Mouse (Mus musculus) limb, embryonic 12.5 days (tissue): ENCODE results near the gene Trim28. TPM values are rescaled to one million over a fixed set of nuclear protein-coding genes. Genes with fewer than 3 reads are reported as not detected.

Source experiments
- ATAC-seq: fragments of 200-750 bp; cut with Nextera tagmentation; 2 replicates; pipeline ENCODE4 v1.8.0; 2017; ENCODE audit warnings: low read depth, moderate TSS enrichment; ENCODE audit not compliant: insufficient number of reproducible peaks, insufficient read depth, low FRiP score, low TSS enrichment
- H3K27ac ChIP-seq: fragments of 300-500 bp; sonication (generic); 2 replicates; pipeline ENCODE4 v1.5.1; 2016; ENCODE audit warnings: mild to moderate bottlenecking, moderate library complexity
- H3K27me3 ChIP-seq: fragments of 300-500 bp; sonication (generic); 2 replicates; pipeline ENCODE4 v1.6.1; 2016; ENCODE audit warnings: mild to moderate bottlenecking, moderate library complexity
- H3K36me3 ChIP-seq: fragments of 300-500 bp; sonication (generic); 2 replicates; pipeline ENCODE4 v1.6.1; 2016; ENCODE audit warnings: mild to moderate bottlenecking, moderate library complexity
- H3K4me1 ChIP-seq: fragments of 300-500 bp; sonication (generic); replicated peaks from 2 replicates; pipeline ENCODE4 v1.6.1; 2016
- H3K4me2 ChIP-seq: fragments of 300-500 bp; sonication (generic); 2 replicates; pipeline ENCODE4 v1.6.1; 2016; ENCODE audit warnings: mild to moderate bottlenecking, moderate library complexity
- H3K4me3 ChIP-seq: fragments of 300-500 bp; sonication (generic); replicated peaks from 2 replicates; pipeline ENCODE4 v1.5.1; 2016; ENCODE audit warnings: mild to moderate bottlenecking
- H3K9ac ChIP-seq: fragments of 300-500 bp; sonication (generic); replicated peaks from 2 replicates; pipeline ENCODE4 v1.6.1; 2016; ENCODE audit warnings: mild to moderate bottlenecking, moderate library complexity
- H3K9me3 ChIP-seq: fragments of 300-500 bp; sonication (generic); 2 replicates; pipeline ENCODE4 v1.6.1; 2016; ENCODE audit warnings: mild to moderate bottlenecking, moderate library complexity
- WGBS: fragments of 180-500 bp; shearing (Covaris S2); methylation state at CpG from one replicate; pipeline ENCODE4 v1.1.7; 2016; 5-methylcytosine and 5-hydroxymethylcytosine counted together
- polyA plus RNA-seq: library from polyadenylated mRNA; unstranded; fragments of >200 nt; fragmentation: Nextera tagmentation; extraction: Ambion mirVana; gene quantifications from 2 replicates; pipeline ENCODE4 v1.2.1, GENCODE M21; 2016

Gene Trim28
- polyA plus RNA-seq, 1 experiment from 2014 or later, result 496 TPM

GRCm38 (mm10) chr7:13035211-13035855 is 36.4 kb downstream of the Trim28 start:
- WGBS, result 89% methylated on average over 17 of the region's 17 CpGs
- peaks cover under 1% of the 10 kb centered on the region; the same call in 1 of the 2 replicates for H3K27me3 ChIP-seq
- H3K9me3 ChIP-seq, result no peaks in the 10 kb centered on the region
- peak overlapping the region; percentile 89; the same call in 1 of the 2 replicates for H3K27ac ChIP-seq
- 0 out of 2 replicates have a peak overlapping the region, but pooled peaks have one; percentile 23 for H3K9ac ChIP-seq
- peaks cover 35% of the 10 kb centered on the region for H3K4me1 ChIP-seq
- H3K36me3 ChIP-seq, result peaks cover 47% of the 10 kb centered on the region
- peak overlapping the region; percentile 84 for H3K4me2 ChIP-seq
- 0 out of 2 replicates have a peak, but pooled peaks have one; percentile 1 for ATAC-seq
- H3K4me3 ChIP-seq, result peak overlapping the region; percentile 53

GRCm38 (mm10) chr7:13036806-13037205 is 37.9 kb downstream of the Trim28 start:
- no peak overlapping the region for H3K27ac ChIP-seq
- H3K36me3 ChIP-seq, result peaks cover 32% of the 10 kb centered on the region
- H3K4me2 ChIP-seq, result peak overlapping the region; percentile 92
- 40% methylated on average over 4 of the region's 4 CpGs for WGBS
- peaks cover 35% of the 10 kb centered on the region for H3K4me1 ChIP-seq
- no peaks in the 10 kb centered on the region for H3K9me3 ChIP-seq
- H3K9ac ChIP-seq, result peak overlapping the region; percentile 95
- H3K27me3 ChIP-seq, result peaks cover 15% of the 10 kb centered on the region
- ATAC-seq, result no peak
- peak overlapping the region; percentile 73 for H3K4me3 ChIP-seq

GRCm38 (mm10) chr7:13037366-13037765 is 38.5 kb downstream of the Trim28 start:
- Histone ChIP-seq H3K36me3 (peaks cover 26% of the 10 kb centered on the region), H3K9me3 (no peaks in the 10 kb centered on the region), H3K9ac (peak overlapping the region; percentile 95), H3K4me2 (peak overlapping the region; percentile 92), H3K4me3 (peak overlapping the region; percentile 73), H3K27me3 (peaks cover 20% of the 10 kb centered on the region), H3K4me1 (peaks cover 35% of the 10 kb centered on the region), H3K27ac (peak overlapping the region; percentile 100)
- WGBS, result 0% methylated on average over 31 of the region's 33 CpGs
- no peak for ATAC-seq

- under 1% methylated on average over 65 of the region's 65 CpGs for WGBS
- peak within 1 kb of the TSS; percentile 92 for H3K4me2 ChIP-seq
- H3K36me3 ChIP-seq, result peaks cover 20% of the 10 kb centered on the region
- ATAC-seq, result peak; percentile 89
- peaks cover 35% of the 10 kb centered on the region for H3K4me1 ChIP-seq
- peaks cover 4% of the 10 kb centered on the region for H3K9me3 ChIP-seq
- H3K9ac ChIP-seq, result peak within 1 kb of the TSS; percentile 95
- peak within 1 kb of the TSS; percentile 73 for H3K4me3 ChIP-seq
- H3K27ac ChIP-seq, result peak within 1 kb of the TSS; percentile 100
- peaks cover 27% of the 10 kb centered on the region for H3K27me3 ChIP-seq
These were observed 39.1 kb downstream of the Trim28 start, which contains the start of gene Ube2m for GRCm38 (mm10) chr7:13037901-13038555. Ube2m (minus strand) TSS chr7:13038275.

GRCm38 (mm10) chr7:13038621-13039169 is 39.8 kb downstream of the Trim28 start:
- ATAC-seq, result no peak

GRCm38 (mm10) chr7:13039181-13039580 is 40.3 kb downstream of the Trim28 start:
- no peak for ATAC-seq
- H3K27me3 ChIP-seq, result peaks cover 39% of the 10 kb centered on the region
- H3K4me2 ChIP-seq, result peak overlapping the region; percentile 92
- H3K4me3 ChIP-seq, result peak overlapping the region; percentile 73
- peak overlapping the region; percentile 95 for H3K9ac ChIP-seq
- H3K9me3 ChIP-seq, result peaks cover 13% of the 10 kb centered on the region
- peaks cover 14% of the 10 kb centered on the region for H3K36me3 ChIP-seq
- no peak overlapping the region for H3K27ac ChIP-seq
- H3K4me1 ChIP-seq, result peaks cover 36% of the 10 kb centered on the region
- WGBS, result 98% methylated on average over 1 of the region's 1 CpGs

More at GRCm38 (mm10) chr7:13038621-13039169, 39.8 kb downstream of the Trim28 start:
- H3K4me3 ChIP-seq, result peak overlapping the region; percentile 73
- H3K27ac ChIP-seq, result peak overlapping the region; percentile 100
- WGBS, result 31% methylated on average over 15 of the region's 15 CpGs
- peaks cover 10% of the 10 kb centered on the region for H3K9me3 ChIP-seq
- peak overlapping the region; percentile 95 for H3K9ac ChIP-seq
- H3K27me3 ChIP-seq, result peaks cover 34% of the 10 kb centered on the region
- H3K4me2 ChIP-seq, result peak overlapping the region; percentile 92
- peaks cover 14% of the 10 kb centered on the region for H3K36me3 ChIP-seq
- H3K4me1 ChIP-seq, result peaks cover 37% of the 10 kb centered on the region

GRCm38 (mm10) chr7:13041256-13041655 is 42.3 kb downstream of the Trim28 start:
- Histone ChIP-seq H3K27ac (no peak overlapping the region), H3K9ac (no peak overlapping the region), H3K4me2 (no peak overlapping the region), H3K4me3 (no peak overlapping the region), H3K9me3 (peaks cover 13% of the 10 kb centered on the region), H3K36me3 (peaks cover 1% of the 10 kb centered on the region; the same call in 1 of the 2 replicates), H3K27me3 (peaks cover 55% of the 10 kb centered on the region), H3K4me1 (peaks cover 28% of the 10 kb centered on the region)
- no peak for ATAC-seq
- 69% methylated on average over 1 of the region's 1 CpGs for WGBS

- Histone ChIP-seq H3K4me2 (no peak overlapping the region), H3K9ac (no peak overlapping the region), H3K9me3 (peaks cover 13% of the 10 kb centered on the region), H3K36me3 (no peaks in the 10 kb centered on the region), H3K4me1 (peaks cover 21% of the 10 kb centered on the region), H3K27ac (no peak overlapping the region), H3K27me3 (peaks cover 55% of the 10 kb centered on the region), H3K4me3 (no peak overlapping the region)
- no peak for ATAC-seq
- WGBS, result 76% methylated on average over 6 of the region's 6 CpGs
These were observed 43.6 kb downstream of the Trim28 start for GRCm38 (mm10) chr7:13042511-13042910.

- ATAC-seq, result no peak
- 42% methylated on average over 16 of the region's 16 CpGs for WGBS
- no peak overlapping the region for H3K27ac ChIP-seq
- H3K9ac ChIP-seq, result peak overlapping the region; percentile 78; the same call in 1 of the 2 replicates
- peak overlapping the region; percentile 52 for H3K4me3 ChIP-seq
- H3K4me1 ChIP-seq, result peaks cover 21% of the 10 kb centered on the region
- H3K27me3 ChIP-seq, result peaks cover 55% of the 10 kb centered on the region
- no peaks in the 10 kb centered on the region for H3K36me3 ChIP-seq
- H3K4me2 ChIP-seq, result peak overlapping the region; percentile 94
- peaks cover 13% of the 10 kb centered on the region for H3K9me3 ChIP-seq
These were observed 44.2 kb downstream of the Trim28 start for GRCm38 (mm10) chr7:13043120-13043444.

- Histone ChIP-seq H3K27me3 (peaks cover 55% of the 10 kb centered on the region), H3K4me1 (peaks cover 20% of the 10 kb centered on the region), H3K36me3 (no peaks in the 10 kb centered on the region), H3K9ac (peak overlapping the region; percentile 78), H3K4me3 (peak overlapping the region; percentile 52), H3K4me2 (peak overlapping the region; percentile 94), H3K9me3 (peaks cover 13% of the 10 kb centered on the region), H3K27ac (no peak overlapping the region)
- WGBS, result 6% methylated on average over 88 of the region's 88 CpGs
- ATAC-seq, result peak; percentile 22; the same call in 1 of the 2 replicates
These were observed 44.7 kb downstream of the Trim28 start for GRCm38 (mm10) chr7:13043445-13044253.
